In the genomic region with DNA sequence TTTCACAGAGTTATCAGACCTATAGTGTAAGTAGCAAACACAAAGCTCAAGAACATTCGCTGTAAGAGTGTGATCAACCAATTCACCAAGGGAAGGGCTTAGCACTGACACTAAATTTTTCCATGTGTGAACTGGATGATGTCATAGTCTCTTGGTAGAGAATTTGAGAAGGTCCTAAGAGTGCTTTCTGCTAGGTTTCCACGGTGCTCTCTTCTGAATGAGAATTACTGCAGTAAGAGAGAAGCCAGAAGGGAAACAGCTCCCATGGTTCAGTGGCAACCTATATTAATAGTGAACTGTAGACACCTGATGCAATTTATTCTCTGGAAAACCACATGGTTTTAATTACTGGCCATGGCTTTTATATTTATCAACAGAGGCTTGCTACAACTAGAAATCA, we compare ENCODE assay signal across 22 mouse cellular contexts.
"Had no signal": no experiment of that assay in that cellular context is flagged by ENCODE, and none has a peak within 500 bp of the region (broad histone marks: within the 10 kb centered on the region; RNA-seq: fewer than 3 reads in every experiment).

No protein-coding gene starts in this region.

- H3K27me3 ChIP-seq: liver, embryonic 15.5 days; lung, embryonic 15.5 days; megakaryocyte, embryonic 14.5 days; midbrain, embryonic 13.5 days; neural tube, embryonic 13.5 days; stomach, embryonic 15.5 days had no signal

- H3K9me3 ChIP-seq: liver, embryonic 15.5 days; lung, embryonic 15.5 days; megakaryocyte, embryonic 14.5 days; midbrain, embryonic 13.5 days; stomach, embryonic 15.5 days had no signal

- H3K4me2 ChIP-seq: liver, embryonic 11.5 days; liver, embryonic 15.5 days; lung, embryonic 15.5 days; midbrain, embryonic 13.5 days; neural tube, embryonic 13.5 days; stomach, embryonic 15.5 days had no signal

- H3K36me3 ChIP-seq: liver, embryonic 15.5 days; lung, embryonic 15.5 days; midbrain, embryonic 10.5 days; midbrain, embryonic 13.5 days; neural tube, embryonic 13.5 days; stomach, embryonic 15.5 days had no signal

- H3K27ac ChIP-seq: kidney, postnatal 0 days; liver, embryonic 15.5 days; lung, embryonic 15.5 days; midbrain, embryonic 10.5 days; midbrain, embryonic 13.5 days; neural tube, embryonic 13.5 days; stomach, embryonic 15.5 days had no signal

- ATAC-seq: intestine, postnatal 0 days; midbrain, embryonic 13.5 days; midbrain, embryonic 16.5 days had no signal

- H3K9ac ChIP-seq: liver, embryonic 15.5 days; lung, embryonic 15.5 days; midbrain, embryonic 13.5 days; neural tube, embryonic 13.5 days; stomach, embryonic 15.5 days had no signal

- DNase-seq: kidney, adult 2 months; kidney, postnatal 36 days; left cerebral cortex, postnatal 4 days; lung, adult 18-20 months; lung, postnatal 10 days; lung, postnatal 36 days; retina, postnatal 1 day; right cerebral cortex, postnatal 25 days; spleen, adult 18-20 months; thymus, postnatal 25 days had no signal

- H3K4me1 ChIP-seq: liver, embryonic 15.5 days; megakaryocyte, embryonic 14.5 days had no signal

- H3K4me3 ChIP-seq: liver, embryonic 15.5 days; lung, embryonic 15.5 days; megakaryocyte, embryonic 14.5 days; midbrain, embryonic 10.5 days; midbrain, embryonic 13.5 days; myocyte; neural tube, embryonic 13.5 days; stomach, embryonic 15.5 days had no signal
